Mouse (Mus musculus) myocyte (in vitro differentiated cells): ENCODE data around the gene Cdk13.

ENCODE experiments used
- CEBPB ChIP-seq: IDR thresholded peaks from 2 replicates; pipeline ENCODE4 v1.6.1; 2011; ENCODE audit warnings: mild to moderate bottlenecking, moderate library complexity; ENCODE audit not compliant: poor library complexity, insufficient read depth, severe bottlenecking
- POLR2A ChIP-seq: IDR thresholded peaks from one replicate; pipeline ENCODE4 v1.6.1; 2011; ENCODE audit warnings: low read depth, mild to moderate bottlenecking, control low read depth, moderate library complexity; ENCODE audit not compliant: insufficient read length

DNA sequence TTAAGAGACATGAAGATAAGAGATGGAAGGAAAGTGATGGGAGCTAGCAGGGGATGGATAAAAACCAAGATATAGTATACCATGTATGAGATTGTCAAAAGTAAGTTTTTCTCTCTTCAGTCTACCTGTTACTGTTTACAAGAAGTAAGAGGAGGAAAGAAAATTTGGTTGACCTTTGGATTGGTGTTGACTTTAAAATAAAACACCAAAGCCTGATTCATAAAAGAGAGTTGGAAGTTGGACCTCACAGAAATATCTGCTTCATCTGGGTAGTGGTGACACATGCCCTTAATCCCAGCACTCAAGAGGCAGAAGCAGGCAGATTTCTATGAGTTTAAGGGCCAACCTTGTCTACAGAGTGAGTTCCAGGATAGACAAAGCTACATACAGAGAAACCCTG lies 102.6 kb downstream of the Cdk13 start:
- TF ChIP-seq CEBPB, result no peak
- TF ChIP-seq POLR2A, result no peak
